In the genomic region with DNA sequence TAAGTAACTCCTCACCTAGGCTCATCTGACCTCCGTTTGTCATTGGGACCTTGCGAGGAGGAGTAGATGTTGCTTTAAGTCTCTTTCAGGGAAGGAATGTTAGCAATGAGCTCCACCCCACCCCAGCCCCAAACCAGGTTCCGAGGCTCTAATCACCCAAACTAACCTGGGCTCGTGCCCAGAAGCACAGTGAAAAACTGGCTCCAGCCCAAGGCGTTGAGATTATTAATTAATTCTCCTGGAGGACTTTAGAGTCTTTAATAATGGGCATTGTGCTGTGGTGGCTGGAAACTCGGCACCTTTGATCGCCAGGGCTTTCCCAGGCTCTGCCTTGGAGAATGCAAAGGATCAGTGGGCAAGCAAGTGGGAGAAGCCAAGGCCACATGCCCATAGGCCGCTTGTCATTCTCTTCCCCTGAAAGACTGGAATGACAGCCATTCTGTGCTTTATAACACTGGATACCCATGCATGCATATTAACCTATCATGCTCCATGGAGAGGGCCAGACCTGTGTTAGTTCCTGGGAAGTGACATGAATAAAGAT, we compare ENCODE assay signal across 15 mouse cellular contexts. TPM values are rescaled to one million over a fixed set of nuclear protein-coding genes. Genes with fewer than 3 reads are reported as not detected.
DNase-seq lines count a peak whose midpoint lies in the region; ATAC-seq lines count a peak whose summit lies in the region.
"Had no signal": no experiment of that assay in that cellular context is flagged by ENCODE, and none has a peak within 500 bp of the region (broad histone marks: within the 10 kb centered on the region; RNA-seq: fewer than 3 reads in every experiment).

No protein-coding gene starts in this region.

- WGBS in heart, embryonic 13.5 days, result 55% methylated on average over 8 of the region's 8 CpGs
- 65% methylated on average over 8 of the region's 8 CpGs for WGBS in heart, embryonic 10.5 days
- WGBS in midbrain, embryonic 14.5 days, result 53% methylated on average over 8 of the region's 8 CpGs

- peaks cover 15% of the 10 kb centered on the region for H3K4me1 ChIP-seq in heart, embryonic 13.5 days
- H3K4me1 ChIP-seq in heart, embryonic 10.5 days, result peaks cover 9% of the 10 kb centered on the region; the same call in 1 of the 2 replicates
- no peaks in the 10 kb centered on the region for H3K4me1 ChIP-seq in midbrain, embryonic 14.5 days (ENCODE audit: control insufficient read depth, insufficient read depth, low read length)
- H3K4me1 ChIP-seq: embryonic facial prominence, embryonic 12.5 days had no signal

- no peak for DNase-seq in heart, embryonic 10.5 days (ENCODE audit: low spot score)
- peak; percentile 33 for DNase-seq in lung, postnatal 10 days
- DNase-seq in lung, postnatal 4 days, result no peak
- DNase-seq in heart, postnatal 4 days, result peak; percentile 70
- peak; percentile 44 for DNase-seq in midbrain, embryonic 14.5 days
- no peak for DNase-seq in cerebellum, postnatal 25 days
- DNase-seq in embryo, embryonic 10.5 days (ENCODE audit: low spot score), result no peak
- DNase-seq: gastrocnemius, postnatal 36 days; retina, postnatal 1 day had no signal

- no peak overlapping the region for H3K9ac ChIP-seq in heart, embryonic 13.5 days
- H3K9ac ChIP-seq in midbrain, embryonic 14.5 days (replicated peaks; ENCODE audit: low read length), result no peak overlapping the region
- H3K9ac ChIP-seq: embryonic facial prominence, embryonic 12.5 days; limb, embryonic 13.5 days; midbrain, embryonic 12.5 days had no signal

- H3K36me3 ChIP-seq in heart, embryonic 13.5 days, result peaks cover 25% of the 10 kb centered on the region
- peaks cover 23% of the 10 kb centered on the region for H3K36me3 ChIP-seq in heart, embryonic 10.5 days
- peaks cover 15% of the 10 kb centered on the region for H3K36me3 ChIP-seq in midbrain, embryonic 14.5 days (ENCODE audit: control insufficient read depth, insufficient read depth, low read length)

- peak overlapping the region; percentile 20 for H3K4me2 ChIP-seq in heart, embryonic 13.5 days
- H3K4me2 ChIP-seq in midbrain, embryonic 14.5 days (ENCODE audit: low read length), result no peak overlapping the region
- H3K4me2 ChIP-seq: embryonic facial prominence, embryonic 12.5 days; limb, embryonic 13.5 days; midbrain, embryonic 12.5 days had no signal

- H3K27ac ChIP-seq in heart, embryonic 13.5 days (replicated peaks), result peak overlapping the region; percentile 48
- H3K27ac ChIP-seq in heart, embryonic 10.5 days, result no peak overlapping the region
- 0 out of 2 replicates have a peak overlapping the region, but pooled peaks have one; percentile 17 for H3K27ac ChIP-seq in midbrain, embryonic 14.5 days (replicated peaks; ENCODE audit: low read depth, low read length)
- H3K27ac ChIP-seq: embryonic facial prominence, embryonic 12.5 days; layer of hippocampus, adult 2 months; limb, embryonic 13.5 days; midbrain, embryonic 12.5 days had no signal

- H3K4me3 ChIP-seq in heart, embryonic 13.5 days, result no peak overlapping the region
- no peak overlapping the region for H3K4me3 ChIP-seq in heart, embryonic 10.5 days
- no peak overlapping the region for H3K4me3 ChIP-seq in midbrain, embryonic 14.5 days (replicated peaks; ENCODE audit: low read depth, low read length)
- H3K4me3 ChIP-seq: embryonic facial prominence, embryonic 12.5 days; layer of hippocampus, adult 2 months; limb, embryonic 13.5 days; midbrain, embryonic 12.5 days had no signal

- ATAC-seq in heart, embryonic 13.5 days (ENCODE audit: extremely low read depth, insufficient number of reproducible peaks, low FRiP score, low TSS enrichment), result no peak
- no peak for ATAC-seq in midbrain, embryonic 14.5 days (ENCODE audit: low FRiP score, low TSS enrichment)
- ATAC-seq: activated CD4-positive, CD25-positive, alpha-beta regulatory T cell, adult 4 months had no signal

- H3K27me3 ChIP-seq in heart, embryonic 13.5 days (replicated peaks), result no peaks in the 10 kb centered on the region
- no peaks in the 10 kb centered on the region for H3K27me3 ChIP-seq in heart, embryonic 10.5 days (ENCODE audit: insufficient read depth, poor library complexity, severe bottlenecking)
- no peaks in the 10 kb centered on the region for H3K27me3 ChIP-seq in midbrain, embryonic 14.5 days (ENCODE audit: control insufficient read depth, insufficient read depth, low read length)
- H3K27me3 ChIP-seq: embryonic facial prominence, embryonic 12.5 days; limb, embryonic 13.5 days; midbrain, embryonic 12.5 days had no signal

- no peaks in the 10 kb centered on the region for H3K9me3 ChIP-seq in heart, embryonic 13.5 days
- no peaks in the 10 kb centered on the region for H3K9me3 ChIP-seq in heart, embryonic 10.5 days
- H3K9me3 ChIP-seq in midbrain, embryonic 14.5 days (ENCODE audit: control insufficient read depth, low read length), result no peaks in the 10 kb centered on the region
- H3K9me3 ChIP-seq: embryonic facial prominence, embryonic 12.5 days; limb, embryonic 13.5 days; midbrain, embryonic 12.5 days had no signal

RNA-seq across cellular contexts. Expression of gene Tkt, which starts 17.4 kb away (rescaled TPM):
- 86.2 and 96.6 TPM in 2 replicates for polyA plus RNA-seq in heart, embryonic 13.5 days (2015; fragmentation: Nextera tagmentation; extraction: Ambion mirVana)
- 122 and 199 TPM in 2 replicates for polyA plus RNA-seq in heart, embryonic 10.5 days (2016; fragmentation: Nextera tagmentation; extraction: Ambion mirVana)
- total RNA-seq in heart, postnatal 4 days (2021), result 10 to 100 TPM; 67.9 to 69.2 TPM
- polyA plus RNA-seq in midbrain, embryonic 14.5 days (2014; fragmentation: Nextera tagmentation; extraction: Ambion mirVana), result 94.2 and 166 TPM in 2 replicates

RNA-seq across cellular contexts. Expression of gene Cacna1d, which starts 39.5 kb away (rescaled TPM):
- 7.3 and 8.0 TPM in 2 replicates for polyA plus RNA-seq in heart, embryonic 13.5 days (2015; fragmentation: Nextera tagmentation; extraction: Ambion mirVana)
- 8.5 and 12.8 TPM in 2 replicates for polyA plus RNA-seq in heart, embryonic 10.5 days (2016; fragmentation: Nextera tagmentation; extraction: Ambion mirVana)
- 10 to 100 TPM in 1 of 2 experiments, 1 to 10 TPM in 1; 9.6 to 12.5 TPM for total RNA-seq in heart, postnatal 4 days (2021)
- polyA plus RNA-seq in midbrain, embryonic 14.5 days (2014; fragmentation: Nextera tagmentation; extraction: Ambion mirVana), result 10.1 and 13.5 TPM in 2 replicates

RNA-seq across cellular contexts. Expression of gene Dcp1a, which starts 51.5 kb away (rescaled TPM):
- 16.1 and 17.2 TPM in 2 replicates for polyA plus RNA-seq in heart, embryonic 13.5 days (2015; fragmentation: Nextera tagmentation; extraction: Ambion mirVana)
- polyA plus RNA-seq in heart, embryonic 10.5 days (2016; fragmentation: Nextera tagmentation; extraction: Ambion mirVana), result 24.2 and 24.8 TPM in 2 replicates
- total RNA-seq in heart, postnatal 4 days (2021), result 10 to 100 TPM; 19.2 to 20.0 TPM
- 14.5 and 20.5 TPM in 2 replicates for polyA plus RNA-seq in midbrain, embryonic 14.5 days (2014; fragmentation: Nextera tagmentation; extraction: Ambion mirVana)

Comparison
In these comparisons a context has a peak if more than half of its experiments do, and no peak if none do; other contexts are left out.
1. DNase-seq: peak in lung, postnatal 10 days (single experiment), heart, postnatal 4 days (single experiment) and midbrain, embryonic 14.5 days (single experiment); none in heart, embryonic 10.5 days (single experiment), lung, postnatal 4 days (0 of 2), cerebellum, postnatal 25 days (0 of 2) and embryo, embryonic 10.5 days (single experiment).